Mouse (Mus musculus) fat pad, adult 2 months (tissue): ENCODE data around the gene Ggcx.

Source experiments
- DNase-seq: peaks from one replicate; pipeline ENCODE4 v3.0.0-alpha.2; 2011; ENCODE audit warnings: low read depth, low spot score; ENCODE audit errors: extremely low read depth

Ggcx gene

DNA sequence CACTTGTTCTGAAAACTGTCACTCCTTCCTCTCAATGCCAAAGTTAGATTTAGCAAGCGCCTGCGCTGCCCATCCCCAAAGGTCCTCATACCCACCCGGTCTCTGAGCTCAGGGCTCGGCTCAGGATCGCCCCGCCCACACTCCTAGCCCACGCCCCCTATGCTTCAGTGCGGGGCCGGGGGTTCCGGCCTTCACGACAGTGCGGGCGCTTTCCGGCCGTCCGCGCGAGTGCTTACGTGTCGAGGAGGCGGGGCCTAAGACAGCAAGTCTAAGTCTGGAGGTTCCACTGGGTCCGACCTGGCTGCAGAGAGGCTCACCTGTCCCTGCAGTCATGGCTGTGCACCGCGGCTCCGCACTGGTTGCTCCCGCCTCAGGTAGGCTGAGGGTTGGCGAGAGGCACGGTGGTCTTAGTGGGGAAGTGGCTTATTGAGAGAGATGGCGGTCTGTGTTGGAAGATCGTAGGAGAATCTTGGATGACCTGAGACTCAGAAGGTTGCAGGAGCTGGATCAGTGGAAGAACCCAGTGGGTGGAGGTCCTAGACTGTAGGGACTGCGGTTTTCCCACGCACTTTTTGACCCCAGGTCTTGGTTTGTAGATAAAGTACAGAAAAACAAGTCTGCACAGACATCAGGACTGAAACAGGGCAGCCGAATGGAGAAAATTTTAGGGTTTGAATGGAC, at the start of gene Ggcx:
Gene Ggcx (plus strand): TSS at position 233 of the 681 bp plus-strand sequence.
- no peak for DNase-seq

- DNase-seq, result no peak
Measured at GRCm38 (mm10) chr6:72364985-72365384, 49.1 kb upstream of the Ggcx start.

- DNase-seq, result no peak
Measured at GRCm38 (mm10) chr6:72366304-72366703, 47.8 kb upstream of the Ggcx start.

GRCm38 (mm10) chr6:72366844-72367443, 47.2 kb upstream of the Ggcx start, which contains the start of gene Rnf181:
Rnf181 (minus strand) TSS chr6:72366956.
- no peak for DNase-seq

GRCm38 (mm10) chr6:72367460-72367974, 46.6 kb upstream of the Ggcx start:
- DNase-seq, result no peak

GRCm38 (mm10) chr6:72369557-72369956, 44.6 kb upstream of the Ggcx start:
- DNase-seq, result no peak

GRCm38 (mm10) chr6:72370091-72370490, 44.0 kb upstream of the Ggcx start:
- no peak for DNase-seq

- DNase-seq, result no peak
Measured at GRCm38 (mm10) chr6:72371147-72371546, 43.0 kb upstream of the Ggcx start.

- DNase-seq, result no peak
Measured at GRCm38 (mm10) chr6:72371571-72371970, 42.5 kb upstream of the Ggcx start.

GRCm38 (mm10) chr6:72373184-72373583, 40.9 kb upstream of the Ggcx start:
- DNase-seq, result no peak

DNA sequence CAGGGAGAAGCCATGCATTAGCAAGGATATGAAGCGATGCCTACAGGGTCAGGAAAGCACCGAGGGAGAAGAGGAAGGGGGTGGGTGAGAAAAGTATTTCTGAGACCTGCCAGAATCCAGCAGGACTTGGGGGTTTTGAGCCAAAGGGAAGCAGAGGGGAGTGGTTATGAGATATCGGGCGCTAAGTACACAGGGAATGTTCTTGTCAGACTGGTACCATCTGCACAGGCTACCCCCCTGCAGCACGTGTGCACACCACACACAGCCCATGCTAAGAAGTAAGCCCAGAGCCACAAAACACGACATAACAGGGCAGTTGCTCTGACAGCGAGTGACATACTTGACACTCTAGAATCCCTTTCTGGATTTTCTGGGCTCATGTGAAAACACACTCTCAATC, 39.9 kb upstream of the Ggcx start:
- DNase-seq, result no peak

DNA sequence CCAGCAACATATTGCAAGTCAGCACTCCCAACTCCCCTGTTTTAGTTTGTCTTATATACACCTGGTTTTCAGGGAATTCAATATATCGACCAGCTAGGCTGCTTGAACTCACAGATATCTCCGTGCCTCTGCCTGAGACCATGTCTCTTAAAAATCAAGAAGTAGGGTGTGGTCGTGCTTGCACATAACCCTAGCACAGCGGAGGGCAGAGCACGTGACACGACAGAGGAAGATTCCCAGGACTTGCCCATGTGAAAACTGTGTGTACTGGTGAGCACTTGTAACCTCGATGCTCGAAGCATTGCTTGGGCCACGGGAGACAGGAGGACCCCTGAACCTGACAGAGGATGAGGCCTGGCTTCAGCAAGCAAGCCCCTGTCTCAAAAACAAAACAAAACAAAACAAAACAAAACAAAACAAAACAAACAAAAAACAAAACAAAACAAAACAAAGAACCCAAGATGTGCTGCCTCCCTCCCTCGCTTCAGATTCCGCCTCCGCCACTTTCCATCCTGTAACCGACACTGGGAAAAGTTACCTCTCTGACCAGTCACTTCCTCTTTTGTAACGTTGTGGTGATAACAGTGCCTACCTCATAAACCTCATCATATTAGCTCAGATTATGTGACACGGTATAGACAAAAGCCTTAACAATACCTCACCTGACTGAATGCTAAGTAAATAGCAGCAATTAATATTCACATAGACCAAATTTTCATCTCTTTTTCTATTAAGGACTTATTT, 39.1 kb upstream of the Ggcx start:
- no peak for DNase-seq

- no peak for DNase-seq
Measured at GRCm38 (mm10) chr6:72378510-72379234, 35.4 kb upstream of the Ggcx start.

DNA sequence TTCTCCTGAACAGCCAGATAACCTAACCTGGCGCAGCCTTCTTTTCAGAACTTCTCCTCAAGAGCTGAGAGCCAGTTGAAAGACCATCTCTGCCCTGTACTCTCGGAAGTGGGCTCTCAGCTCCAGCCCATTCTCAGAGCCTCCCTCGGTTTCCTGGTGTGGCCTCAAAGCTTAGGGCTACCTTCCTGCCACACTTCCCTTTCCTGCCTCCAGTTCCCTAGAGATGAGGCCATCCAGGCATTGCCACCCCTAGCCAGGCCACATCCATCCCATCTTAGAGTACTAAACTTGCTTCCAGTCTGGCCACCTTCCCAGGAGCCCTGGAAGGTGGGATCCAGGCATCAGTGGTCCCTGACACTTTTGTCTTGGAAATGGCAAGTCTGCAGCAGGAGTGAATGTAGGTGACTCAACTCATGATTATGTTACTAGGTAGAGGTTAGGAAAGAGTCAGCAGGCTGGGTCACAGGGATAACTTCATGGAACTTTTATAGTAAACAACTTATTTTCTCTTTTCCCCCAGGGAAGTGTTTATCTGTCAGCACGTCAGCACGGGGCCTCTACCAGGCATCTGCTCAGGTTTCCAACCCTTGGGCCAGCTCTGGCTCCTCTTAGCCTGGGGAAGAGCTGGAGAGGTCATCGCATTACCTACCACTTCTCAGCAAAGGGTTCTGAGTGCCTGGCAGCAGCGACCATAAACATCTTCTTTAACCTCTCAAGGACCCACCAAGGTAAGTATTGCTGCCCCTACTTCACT, 34.6 kb upstream of the Ggcx start:
- no peak for DNase-seq

- no peak for DNase-seq
Measured at GRCm38 (mm10) chr6:72380131-72380770, 33.9 kb upstream of the Ggcx start, which contains the start of gene Vamp5. Vamp5 (minus strand) TSS chr6:72380468.

DNA sequence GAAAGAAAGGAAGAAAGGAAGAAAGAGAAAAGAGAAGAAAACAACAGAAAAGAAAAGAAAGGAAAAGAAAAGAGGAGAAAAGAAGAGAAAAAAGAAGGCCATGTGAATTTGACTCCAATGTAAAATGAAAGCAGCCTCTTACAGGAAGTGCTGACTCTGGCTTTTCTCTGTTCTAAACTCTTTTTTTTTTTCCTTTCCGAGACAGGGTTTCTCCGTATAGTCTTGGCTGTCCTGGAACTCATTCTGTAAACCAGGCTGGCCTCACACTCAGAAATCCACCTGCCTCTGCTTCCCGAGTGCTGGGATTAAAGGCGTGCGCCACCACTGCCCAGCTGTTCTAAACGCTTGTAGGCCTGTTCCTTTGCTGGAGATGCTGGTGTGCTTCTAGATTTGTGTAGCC, 31.6 kb upstream of the Ggcx start:
- DNase-seq, result no peak

DNA sequence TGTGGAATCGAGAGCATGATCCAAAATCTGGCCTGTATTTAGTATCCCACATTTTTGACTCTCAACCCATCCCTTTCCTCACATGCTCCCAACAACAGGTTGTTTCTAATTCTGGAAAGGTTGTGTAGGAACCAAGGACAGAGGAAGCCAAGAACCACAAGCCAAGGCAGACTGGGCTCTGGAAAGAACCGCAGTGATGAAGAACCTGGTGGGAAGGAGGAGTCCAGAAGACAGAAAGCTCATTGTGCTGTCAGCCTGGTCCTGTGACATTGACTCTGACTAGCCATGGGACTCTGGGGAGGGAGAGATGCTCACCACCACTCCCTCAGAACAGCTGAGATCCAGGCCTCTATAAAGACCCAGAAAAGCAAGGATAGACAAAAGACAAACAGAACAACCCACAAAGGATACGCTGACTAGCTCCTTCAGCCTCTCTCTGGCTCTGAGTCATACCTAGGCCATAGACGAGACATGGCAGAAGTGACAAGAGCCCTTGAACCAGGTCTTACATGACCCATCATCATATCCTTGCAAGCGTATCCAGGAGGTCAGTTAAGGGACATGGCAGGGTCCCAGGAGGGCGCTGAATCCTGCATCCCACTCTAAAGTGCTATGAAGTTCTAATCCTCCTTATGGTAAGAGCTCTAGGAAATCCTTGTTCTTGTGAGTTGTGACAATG, 30.8 kb upstream of the Ggcx start:
- no peak for DNase-seq

GRCm38 (mm10) chr6:72383952-72384351, 30.2 kb upstream of the Ggcx start:
- no peak for DNase-seq

- no peak for DNase-seq
Measured at GRCm38 (mm10) chr6:72385258-72385657, 28.9 kb upstream of the Ggcx start.
